Mouse (Mus musculus) bone marrow, adult 2 months (tissue): ENCODE results near the gene Znhit6. TPM values are rescaled to one million over a fixed set of nuclear protein-coding genes. Genes with fewer than 3 reads are reported as not detected.

Experiments
- H3K27ac ChIP-seq: fragments of 200-500 bp; 2 replicates; pipeline ENCODE4 v1.5.1; 2012; ENCODE audit warnings: low read depth, mild to moderate bottlenecking, control low read depth, inconsistent platforms, low read length; ENCODE audit not compliant: control insufficient read depth, poor library complexity, insufficient read depth
- H3K4me1 ChIP-seq: fragments of 200-500 bp; 2 replicates; pipeline ENCODE4 v1.6.1; 2011; ENCODE audit warnings: low read length; ENCODE audit not compliant: control insufficient read depth, insufficient read depth
- H3K4me3 ChIP-seq: fragments of 200-500 bp; replicated peaks from 2 replicates; pipeline ENCODE3; 2011; ENCODE audit warnings: mild to moderate bottlenecking, low read depth, low read length, control low read depth; ENCODE audit not compliant: control insufficient read depth
- CTCF ChIP-seq: fragments of 200-500 bp; IDR thresholded peaks from 2 replicates; pipeline ENCODE4 v1.5.1; 2011; ENCODE audit warnings: low read length, control low read depth; ENCODE audit not compliant: control insufficient read depth, insufficient read depth
- POLR2A ChIP-seq: fragments of 200-500 bp; IDR thresholded peaks from 2 replicates; pipeline ENCODE4 v1.6.1; 2011; ENCODE audit warnings: low read depth, mild to moderate bottlenecking, control low read depth, low read length, borderline replicate concordance; ENCODE audit not compliant: control insufficient read depth
- WGBS: fragments of 180-500 bp; shearing (Covaris S2); methylation state at CpG from one replicate; pipeline ENCODE4 v1.1.7; 2018; 5-methylcytosine and 5-hydroxymethylcytosine counted together
- polyA plus RNA-seq: library from polyadenylated mRNA; stranded (reverse); fragments of >200 nt; gene quantifications from 2 replicates; pipeline ENCODE4 v1.2.4, GENCODE M21; 2011; ENCODE audit warnings: low replicate concordance; ENCODE audit not compliant: missing spikeins, insufficient read depth, insufficient read length

Gene Znhit6
- polyA plus RNA-seq, 1 experiment = 21.9 TPM

DNA sequence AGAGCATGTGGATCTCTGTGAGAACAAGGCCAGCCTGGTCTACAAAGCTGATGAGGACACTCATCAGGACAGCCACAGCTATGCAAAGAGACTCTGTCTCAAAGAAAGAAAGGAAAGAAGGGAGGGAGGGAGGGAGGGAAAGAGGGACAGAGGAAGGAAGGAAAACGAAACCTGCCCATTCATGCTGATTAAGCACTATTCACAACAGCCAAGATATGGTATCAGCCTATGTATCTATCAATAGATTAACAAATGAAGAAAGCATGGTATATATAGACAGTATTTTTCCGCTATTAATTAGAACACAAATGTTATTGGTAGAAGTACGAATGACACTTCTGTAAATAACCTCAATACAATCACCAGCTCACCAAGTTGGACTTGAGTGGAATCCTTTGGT lies 1.5 kb upstream of the Znhit6 start:
- Histone ChIP-seq H3K4me3 (no peak overlapping the region), H3K27ac (no peak overlapping the region), H3K4me1 (peaks cover 2% of the 10 kb centered on the region)
- TF ChIP-seq POLR2A (no peak), CTCF (no peak)
- 71% methylated on average over 3 of the region's 3 CpGs for WGBS

- Histone ChIP-seq H3K4me3 (no peak overlapping the region), H3K27ac (no peak overlapping the region), H3K4me1 (peaks cover 2% of the 10 kb centered on the region)
- TF ChIP-seq CTCF (no peak), POLR2A (no peak)
- whole genome bisulfite sequencing = 72% methylated on average over 7 of the region's 7 CpGs
Observed at GRCm38 (mm10) chr3:145575340-145575739, 665 bp upstream of the Znhit6 start.

DNA sequence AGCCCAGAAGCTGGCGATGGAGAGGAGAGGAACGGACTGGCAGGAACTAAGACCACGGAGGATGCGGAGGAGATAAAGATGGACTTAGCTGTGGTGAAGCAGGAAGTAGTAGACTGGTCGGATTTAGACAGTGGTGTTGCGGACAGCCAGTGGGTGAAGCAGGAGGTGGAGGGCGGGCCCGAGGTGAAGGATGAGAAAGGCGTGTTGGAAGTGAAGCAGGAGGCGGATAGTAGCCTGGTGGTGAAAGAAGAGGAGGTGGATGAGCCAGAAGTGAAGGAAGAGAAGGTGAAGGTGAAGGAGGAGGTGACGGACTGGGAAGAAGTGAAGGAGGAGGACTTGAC lies 447 bp downstream of the Znhit6 start:
- peak overlapping the region; percentile 89 for H3K4me3 ChIP-seq
- H3K27ac ChIP-seq = no peak overlapping the region
- H3K4me1 ChIP-seq = peaks cover 2% of the 10 kb centered on the region
- 2% methylated on average over 11 of the region's 11 CpGs for WGBS
- no peak for TF ChIP-seq CTCF
- TF ChIP-seq POLR2A = no peak

DNA sequence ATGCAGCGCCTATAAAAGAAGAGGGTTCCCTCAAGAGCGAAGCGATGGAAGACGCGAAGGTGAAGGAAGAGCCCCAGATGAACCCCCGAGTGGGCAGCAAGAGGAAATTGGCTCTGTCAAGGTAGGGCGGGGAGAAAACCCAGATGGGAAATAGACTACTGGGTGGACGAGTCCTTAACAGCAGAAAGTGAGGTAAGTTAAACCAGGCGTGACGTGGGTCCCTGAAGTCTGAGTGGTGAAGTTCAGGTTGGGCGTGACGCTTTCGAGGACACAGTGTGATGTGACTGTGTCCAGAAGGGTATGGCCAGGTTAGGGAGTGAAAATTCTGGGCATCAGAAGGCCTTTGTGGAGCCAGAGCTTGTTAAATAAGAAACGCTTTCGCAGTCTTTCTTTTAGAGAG lies 871 bp downstream of the Znhit6 start:
- H3K4me3 ChIP-seq = peak overlapping the region; percentile 29
- no peak for TF ChIP-seq CTCF
- TF ChIP-seq POLR2A = no peak
- 38% methylated on average over 15 of the region's 15 CpGs for WGBS
- no peak overlapping the region for H3K27ac ChIP-seq
- H3K4me1 ChIP-seq = peaks cover 2% of the 10 kb centered on the region

DNA sequence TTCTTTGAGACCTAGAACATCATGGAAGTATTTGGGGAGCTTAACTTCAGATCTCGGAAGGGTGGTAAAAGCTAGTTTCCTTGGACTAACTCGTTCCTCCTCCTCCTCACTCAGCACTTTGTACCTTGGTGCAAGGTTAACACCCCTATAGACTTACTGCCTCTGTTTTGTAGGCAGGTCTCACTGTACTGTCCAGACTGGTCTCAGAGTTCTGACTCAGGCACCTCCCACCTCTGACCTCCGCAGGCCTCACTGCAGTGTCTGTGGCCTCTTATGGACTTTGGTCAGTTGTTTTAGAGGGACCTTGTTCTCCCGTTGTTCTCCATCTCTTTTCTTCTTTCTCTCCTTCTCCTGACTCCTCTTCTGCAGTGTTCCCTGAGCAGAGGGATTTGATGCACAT lies 7.0 kb downstream of the Znhit6 start:
- WGBS = 79% methylated on average over 4 of the region's 4 CpGs
- no peak overlapping the region for H3K27ac ChIP-seq
- no peaks in the 10 kb centered on the region for H3K4me1 ChIP-seq
- TF ChIP-seq POLR2A (no peak), CTCF (no peak)
- no peak overlapping the region for H3K4me3 ChIP-seq

- TF ChIP-seq POLR2A (no peak), CTCF (no peak)
- Histone ChIP-seq H3K4me3 (no peak overlapping the region), H3K27ac (no peak overlapping the region), H3K4me1 (no peaks in the 10 kb centered on the region)
- 25% methylated on average over 3 of the region's 3 CpGs for WGBS
Observed at GRCm38 (mm10) chr3:145583522-145584200, 7.7 kb downstream of the Znhit6 start.

DNA sequence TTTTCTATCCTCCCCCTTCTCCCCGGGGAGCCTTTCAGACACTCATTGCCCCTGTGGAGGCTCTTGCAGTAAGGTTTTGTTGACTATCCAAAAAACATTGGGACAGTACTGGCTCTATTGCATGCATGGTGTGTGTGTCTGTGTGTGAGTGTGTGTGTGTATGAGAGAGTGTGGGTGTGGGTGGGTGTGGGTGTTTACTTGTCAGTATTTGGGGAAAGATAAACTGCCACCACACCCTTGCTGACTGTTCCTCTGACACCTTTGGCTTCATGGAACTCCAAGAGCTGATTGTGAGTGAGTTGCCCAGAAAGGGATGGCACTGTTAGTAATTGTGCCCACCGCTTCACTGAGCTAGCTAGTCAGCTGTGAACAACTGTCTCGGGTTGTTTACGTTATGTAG lies 14.6 kb downstream of the Znhit6 start:
- H3K4me1 ChIP-seq = no peaks in the 10 kb centered on the region; the same call in 1 of the 2 replicates
- WGBS = 74% methylated on average over 4 of the region's 4 CpGs
- TF ChIP-seq POLR2A = no peak
- TF ChIP-seq CTCF = no peak
- peak overlapping the region; percentile 43; the same call in 1 of the 2 replicates for H3K27ac ChIP-seq
- no peak overlapping the region for H3K4me3 ChIP-seq

GRCm38 (mm10) chr3:145591841-145592542 lies 16.0 kb downstream of the Znhit6 start:
- TF ChIP-seq POLR2A = no peak
- TF ChIP-seq CTCF = no peak
- H3K4me1 ChIP-seq = no peaks in the 10 kb centered on the region; the same call in 1 of the 2 replicates
- H3K4me3 ChIP-seq = no peak overlapping the region
- H3K27ac ChIP-seq = no peak overlapping the region
- WGBS = 89% methylated on average over 6 of the region's 6 CpGs
